Mouse (Mus musculus): ENCODE measurements around the gene Creg1.
A peak's percentile ranks its signal among the peaks of the same experiment; 100 is the strongest.

Creg1 gene

DNA sequence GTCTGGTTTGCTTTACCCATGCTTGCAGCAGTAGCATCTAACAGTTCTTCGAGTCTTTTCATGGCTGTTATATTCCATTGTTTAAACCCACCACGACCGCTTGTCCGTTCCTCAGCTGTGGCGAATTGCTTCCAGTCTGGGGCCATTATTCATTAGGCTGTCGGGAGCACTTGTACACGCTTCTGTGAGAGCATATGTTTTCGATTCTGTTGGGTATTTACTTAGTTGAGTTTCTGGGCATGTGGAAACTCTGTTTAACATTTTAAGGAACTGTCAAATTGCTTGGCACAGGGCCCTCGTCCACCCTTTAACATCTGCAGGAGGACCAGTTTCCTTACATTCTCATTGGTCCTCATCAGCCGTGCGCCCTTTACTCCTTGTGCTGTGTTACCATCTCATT is 22.8 kb downstream of the Creg1 start:
- DNase-seq (ENCODE audit: low read depth, low spot score) = peak; percentile 71

DNA sequence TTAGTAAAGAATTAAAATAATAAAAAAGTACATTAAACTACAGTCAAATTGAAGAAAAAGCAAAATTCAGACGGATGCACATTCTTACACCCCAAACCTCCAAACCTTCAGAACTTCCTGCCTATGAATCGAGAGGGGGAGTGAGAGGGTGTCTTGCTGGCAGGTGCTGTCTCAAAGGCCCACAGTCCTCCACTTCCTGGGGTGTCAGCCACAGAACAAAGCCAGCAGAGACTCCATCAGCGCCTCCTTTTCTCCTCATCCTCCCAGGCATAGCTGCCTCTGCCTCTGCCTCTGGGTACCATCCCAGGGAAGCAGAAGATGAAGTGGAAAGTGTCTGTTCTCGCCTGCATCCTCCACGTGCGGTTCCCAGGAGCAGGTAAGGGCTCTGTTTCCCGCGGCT is 25.0 kb downstream of the Creg1 start, which contains the start of gene Cd247:
Gene Cd247 (plus strand): TSS at position 171 of the 400 bp plus-strand sequence.
- DNase-seq (ENCODE audit: low read depth, low spot score) = no peak

DNA sequence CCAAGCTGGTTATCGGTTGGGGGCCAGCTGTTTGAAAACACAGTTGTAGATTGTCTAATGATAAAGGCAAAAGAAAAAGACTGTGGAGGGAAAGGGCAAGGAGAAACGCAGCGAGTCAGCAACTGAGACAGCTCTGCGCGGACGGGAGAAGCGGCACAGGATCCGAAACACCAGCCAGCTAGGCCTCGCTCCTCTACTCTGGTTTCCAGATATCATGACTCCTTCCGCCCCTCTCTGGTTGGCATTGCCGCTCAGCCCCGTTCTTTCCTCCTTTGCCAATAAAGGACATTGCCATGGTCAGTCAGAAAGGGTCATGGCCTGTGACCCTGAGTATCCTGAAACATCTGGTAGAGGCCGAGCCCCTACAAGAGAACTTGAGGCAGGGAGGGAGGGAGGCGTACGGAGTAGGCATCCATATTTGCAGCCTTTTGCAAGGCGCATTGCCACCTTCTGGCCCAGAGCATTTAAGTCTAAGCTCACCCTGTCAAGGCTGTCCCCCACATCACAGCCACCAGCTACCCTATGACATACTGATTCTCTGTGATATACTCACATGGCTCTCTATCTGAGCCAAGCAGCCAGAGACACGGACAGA is 25.6 kb downstream of the Creg1 start:
- no peak for DNase-seq (ENCODE audit: low read depth, low spot score)

DNA sequence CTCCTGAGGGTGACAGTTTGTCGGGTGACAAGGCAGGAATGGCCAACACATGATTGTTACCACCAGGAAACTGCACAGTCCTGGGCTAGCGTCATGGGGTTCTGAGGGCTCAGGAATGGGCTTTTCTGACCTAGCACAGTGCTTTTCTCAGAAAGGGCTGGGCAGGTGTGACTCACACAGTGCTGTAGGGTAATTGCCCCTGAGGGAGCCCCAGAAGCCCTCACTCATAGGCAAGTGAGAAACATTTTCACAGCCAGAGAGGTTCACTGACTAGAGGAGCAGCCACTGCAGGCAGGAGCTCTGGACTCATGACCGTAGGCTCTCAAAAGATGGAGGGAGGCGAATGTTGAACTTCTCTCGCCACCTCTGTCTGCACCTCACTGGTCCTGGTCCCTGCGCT is 26.4 kb downstream of the Creg1 start:
- no peak for DNase-seq (ENCODE audit: low read depth, low spot score)

DNA sequence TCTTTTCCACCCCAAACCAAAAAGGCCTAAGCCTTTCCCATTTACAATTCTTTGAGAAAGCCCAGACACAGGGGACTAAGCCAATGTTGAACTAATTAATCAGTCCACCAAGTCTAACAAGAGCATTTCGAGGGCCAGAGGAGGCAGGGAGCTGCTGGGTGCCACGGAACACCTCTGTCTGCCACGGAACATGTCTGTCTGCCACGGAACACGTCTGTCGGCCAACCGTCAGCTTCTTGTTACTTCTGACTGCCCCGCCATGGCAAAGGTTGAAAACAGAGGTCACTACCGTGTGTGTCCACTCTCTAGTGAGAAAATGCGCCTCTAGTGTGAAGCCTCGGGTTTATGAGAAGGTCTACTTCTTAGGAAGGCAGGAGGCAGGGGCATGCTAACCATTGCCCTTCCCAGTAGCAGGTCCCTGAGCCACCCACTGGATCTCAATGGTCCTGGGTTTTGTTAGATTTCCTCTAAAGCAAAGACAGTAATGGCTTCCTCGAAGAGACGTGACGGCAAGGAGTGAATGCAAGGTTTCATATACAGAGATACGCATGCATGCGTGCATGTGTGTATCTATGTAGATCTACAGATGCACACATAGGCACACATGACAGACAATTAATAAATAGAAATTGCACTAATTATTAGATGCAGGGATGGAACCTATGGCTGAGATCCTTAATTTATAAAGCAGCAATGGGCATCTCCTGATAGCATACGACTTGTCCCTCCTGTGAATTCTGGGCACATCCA is 27.1 kb downstream of the Creg1 start:
- no peak for DNase-seq (ENCODE audit: low read depth, low spot score)

DNA sequence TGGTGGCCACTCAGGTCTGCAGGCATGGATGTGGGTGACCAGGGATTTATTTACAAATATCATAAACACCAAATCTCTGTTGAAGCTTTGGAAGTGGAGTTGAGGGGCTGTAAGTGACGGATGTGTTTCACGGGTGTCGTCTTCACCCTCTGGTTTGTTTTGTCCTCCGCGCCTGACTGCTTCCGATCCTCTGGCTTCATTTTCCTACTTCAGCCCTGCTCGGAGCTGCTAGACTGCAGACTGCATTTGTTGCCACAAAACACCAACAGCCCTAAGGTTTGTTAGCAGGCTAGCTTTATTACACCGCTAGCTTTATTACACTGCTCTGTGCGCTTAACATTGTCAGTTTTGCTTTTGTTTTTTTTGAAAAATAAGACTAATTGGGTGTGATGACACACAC is 27.9 kb downstream of the Creg1 start:
- DNase-seq (ENCODE audit: low read depth, low spot score) = no peak

DNA sequence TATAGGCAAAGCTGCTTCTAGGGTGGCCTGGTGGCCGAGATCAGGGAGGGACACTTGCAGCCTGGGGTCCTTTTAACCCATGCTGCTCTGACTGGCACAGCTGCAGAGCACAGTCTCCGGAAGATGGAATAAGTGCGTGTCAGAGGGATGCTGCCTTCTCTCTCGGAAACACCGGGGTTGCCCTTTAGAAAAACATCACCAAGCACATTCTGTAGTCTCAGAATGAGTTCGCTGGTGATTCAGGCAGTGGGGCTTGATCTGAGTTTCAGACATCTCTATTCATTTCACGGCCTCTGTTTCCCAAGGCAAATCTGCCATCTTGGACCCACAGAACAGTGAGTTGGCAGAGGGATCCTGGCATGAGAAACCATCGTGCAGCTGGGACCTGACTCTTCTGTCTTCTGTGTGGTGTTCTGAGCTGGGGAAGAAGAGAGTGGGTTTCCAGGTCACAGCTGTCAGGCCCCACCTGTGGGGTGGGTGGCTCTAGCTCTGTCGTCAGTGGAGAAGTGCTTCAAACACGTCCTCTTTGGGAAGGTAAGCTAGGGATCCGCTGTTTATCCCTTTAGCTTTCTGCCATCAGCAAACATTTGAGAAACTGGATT is 38.3 kb downstream of the Creg1 start:
- no peak for DNase-seq (ENCODE audit: low read depth, low spot score)

DNA sequence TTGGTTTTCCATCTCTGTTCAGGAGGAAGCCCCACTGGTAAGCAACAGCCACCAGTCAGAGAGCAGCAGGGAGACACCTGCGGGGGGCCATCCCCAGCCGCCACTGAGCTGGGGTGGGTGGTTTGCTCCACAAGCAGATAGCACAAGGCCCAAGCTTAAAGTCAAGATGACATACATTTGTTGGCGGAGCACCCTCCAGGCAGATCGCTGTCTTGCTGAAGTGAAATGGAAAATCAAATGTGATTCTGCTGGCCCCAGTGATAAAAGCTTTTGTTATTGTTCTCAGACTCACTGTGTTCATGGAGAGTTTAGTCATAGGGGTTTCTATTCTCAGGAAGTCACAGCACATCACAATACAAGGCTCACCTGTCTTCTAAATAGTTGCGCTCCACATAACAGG is 39.6 kb downstream of the Creg1 start:
- DNase-seq (ENCODE audit: low read depth, low spot score) = no peak

DNA sequence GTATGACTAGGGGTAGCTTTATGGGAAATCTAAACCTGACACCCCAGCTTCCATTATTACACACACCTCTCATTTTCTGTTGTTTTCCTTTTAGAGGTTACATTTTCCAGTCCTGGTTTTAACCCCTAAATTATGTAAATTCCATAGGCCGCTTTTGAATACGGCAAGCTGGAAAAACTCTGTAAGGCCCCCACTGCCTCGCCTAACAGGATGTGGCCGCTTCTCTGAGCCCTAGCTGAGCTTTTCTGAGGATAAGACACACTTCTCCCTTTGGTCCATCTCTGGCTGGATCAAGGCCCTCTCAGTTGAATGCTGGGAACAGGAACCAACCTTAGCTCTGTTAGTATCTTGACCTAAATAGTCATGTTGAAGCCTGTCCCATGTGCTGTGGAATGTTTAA is 40.6 kb downstream of the Creg1 start:
- no peak for DNase-seq (ENCODE audit: low read depth, low spot score)

DNA sequence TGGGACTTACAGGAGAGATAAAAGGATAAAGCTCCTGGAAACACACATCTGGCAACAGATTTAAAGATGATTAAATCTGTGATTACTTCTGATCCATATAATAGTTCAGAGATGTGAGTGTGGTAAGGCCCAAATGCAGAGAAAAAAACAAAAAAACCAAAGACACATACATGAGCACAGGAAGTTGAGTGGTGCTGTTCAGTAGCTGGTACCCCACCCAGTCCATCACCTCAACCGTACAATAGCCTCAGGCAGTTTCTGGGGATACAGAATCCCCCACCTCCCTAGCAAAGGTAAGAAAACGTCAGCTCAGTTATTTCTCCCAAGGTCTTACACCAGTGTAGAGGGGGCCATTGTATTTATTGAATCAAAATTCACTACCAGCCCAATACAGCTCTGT is 47.1 kb downstream of the Creg1 start:
- DNase-seq (ENCODE audit: low read depth, low spot score) = no peak

DNA sequence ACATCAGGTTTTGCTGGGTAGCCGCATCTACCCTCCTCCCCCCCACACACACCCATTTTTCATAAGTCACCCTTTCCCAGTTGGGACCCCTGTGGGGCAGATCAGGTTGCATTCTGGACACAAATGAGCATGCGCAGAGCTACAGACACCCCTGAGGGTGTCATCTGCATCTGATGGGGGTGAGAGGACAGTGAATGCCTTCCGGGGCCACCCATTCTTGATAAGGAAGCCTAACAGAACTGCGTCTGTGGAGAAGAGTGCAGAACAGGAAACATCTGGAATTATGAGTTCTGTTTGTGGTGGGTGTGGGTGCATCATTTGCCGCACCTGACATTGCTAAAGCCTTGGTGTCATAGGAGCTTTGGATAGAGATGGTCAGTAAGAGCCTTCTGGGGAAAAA is 47.6 kb downstream of the Creg1 start:
- DNase-seq (ENCODE audit: low read depth, low spot score) = no peak

DNA sequence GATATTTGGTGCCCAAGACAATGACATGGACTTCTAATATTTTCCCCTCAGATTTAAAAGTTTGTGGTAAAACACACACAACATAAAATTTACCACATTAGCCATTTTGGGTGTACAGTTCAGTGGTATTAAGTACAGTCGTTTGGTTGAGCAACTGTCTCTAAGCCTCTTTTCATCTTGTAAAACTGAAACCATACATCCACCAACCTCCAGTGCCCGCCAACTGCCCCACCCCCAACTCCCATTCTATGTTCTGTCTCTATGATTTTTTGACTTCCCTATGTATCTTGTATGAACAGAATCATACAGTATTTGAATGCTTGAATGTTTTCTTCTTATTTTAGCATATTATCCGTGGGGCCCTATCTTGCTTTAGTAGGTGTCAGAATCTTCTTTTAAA is 49.2 kb downstream of the Creg1 start:
- DNase-seq (ENCODE audit: low read depth, low spot score) = no peak

DNA sequence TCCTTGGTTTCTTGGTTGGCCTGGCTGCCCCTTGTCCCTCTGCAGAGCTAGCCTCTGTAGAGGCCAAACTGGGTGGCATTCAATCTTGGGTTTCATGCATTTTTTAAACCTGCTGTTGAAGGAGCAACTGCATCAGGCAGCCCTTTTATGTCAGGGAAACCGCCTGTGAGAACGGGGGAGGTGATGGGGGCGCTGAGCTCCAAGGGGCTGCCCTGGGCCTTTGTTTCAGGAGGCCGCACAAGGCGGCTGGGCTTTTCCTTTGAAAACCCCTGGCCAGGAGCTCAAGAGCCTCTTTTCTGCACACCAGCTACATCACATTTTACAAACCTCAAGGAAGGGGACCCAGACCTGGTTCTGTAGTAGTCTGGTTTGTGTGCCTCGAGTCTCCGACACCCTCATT is 50.6 kb downstream of the Creg1 start:
- DNase-seq (ENCODE audit: low read depth, low spot score) = peak; percentile 57

DNA sequence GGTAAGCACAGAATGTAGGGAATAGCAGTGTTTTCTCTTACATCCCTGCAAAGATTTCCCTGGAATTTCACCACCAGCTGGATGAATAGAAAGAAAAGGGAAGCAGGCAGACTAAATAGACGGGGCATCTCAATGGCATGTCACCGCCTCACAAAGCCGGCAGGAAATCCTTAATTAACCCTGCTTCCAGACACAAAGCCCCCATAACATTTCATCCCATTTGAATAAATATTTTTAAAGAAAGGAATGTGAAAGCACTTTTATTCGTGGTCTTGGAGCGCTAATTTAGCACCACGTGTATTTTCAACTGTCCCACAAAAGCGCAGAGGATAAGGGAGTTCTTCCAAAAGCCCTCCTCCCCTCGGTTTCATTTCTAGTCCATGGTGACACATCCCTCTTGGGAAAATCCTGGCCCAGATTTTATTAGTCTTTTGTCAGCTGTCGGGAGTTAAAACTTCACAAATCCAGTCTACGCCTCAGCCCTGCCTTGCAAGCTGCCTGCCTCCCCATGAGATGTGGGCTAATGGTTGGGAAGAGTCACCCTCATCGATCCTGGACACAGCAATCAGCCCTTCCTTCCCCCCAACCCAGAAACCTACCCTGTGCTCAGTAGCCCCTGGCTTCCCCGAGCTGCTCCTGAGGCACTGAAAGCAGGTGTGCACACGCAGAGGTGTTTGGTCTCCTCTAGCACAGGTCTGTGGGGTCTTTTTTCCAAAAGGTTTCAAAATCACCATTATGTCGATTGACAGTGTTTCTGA is 51.2 kb downstream of the Creg1 start:
- DNase-seq (ENCODE audit: low read depth, low spot score) = peak; percentile 61

DNA sequence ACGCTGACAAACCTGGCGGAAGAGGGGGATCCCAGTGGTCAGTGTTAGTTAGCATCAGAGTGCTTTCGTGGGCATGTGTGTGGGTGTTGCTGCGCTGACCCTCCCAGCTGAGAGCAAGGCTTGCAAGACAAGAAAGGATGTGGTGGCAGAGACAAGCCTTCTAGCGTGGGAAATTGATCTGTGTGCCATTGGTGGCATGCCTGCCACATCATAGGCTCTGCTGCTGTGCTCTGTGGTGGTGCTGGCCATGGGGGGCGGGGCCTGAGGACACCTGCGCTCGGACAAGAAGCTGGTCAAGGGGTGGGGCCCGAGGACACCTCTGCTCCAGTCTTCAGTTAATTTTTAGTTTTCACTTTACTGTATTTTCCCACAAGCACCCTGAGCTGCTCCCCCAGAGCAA is 52.8 kb downstream of the Creg1 start:
- no peak for DNase-seq (ENCODE audit: low read depth, low spot score)

DNA sequence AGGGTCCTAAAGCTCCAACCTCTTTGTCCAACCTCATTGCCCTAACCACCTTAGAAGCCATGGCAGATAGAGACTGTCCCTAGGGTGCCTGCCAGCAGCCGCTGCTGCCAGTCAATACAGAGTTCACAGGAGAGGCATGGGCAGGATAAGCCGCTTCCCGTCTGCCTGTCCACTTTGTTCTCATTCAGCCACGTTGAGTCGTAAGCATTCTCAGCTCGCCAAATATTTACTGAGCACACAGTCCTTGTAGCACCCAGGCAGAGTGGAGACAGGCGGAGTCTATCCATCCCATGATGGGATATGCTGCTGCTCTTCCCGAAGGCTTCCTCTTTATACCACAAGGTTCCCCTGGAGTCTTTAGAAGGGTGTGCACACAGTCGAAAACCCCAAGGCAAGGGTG is 53.7 kb downstream of the Creg1 start:
- no peak for DNase-seq (ENCODE audit: low read depth, low spot score)

DNA sequence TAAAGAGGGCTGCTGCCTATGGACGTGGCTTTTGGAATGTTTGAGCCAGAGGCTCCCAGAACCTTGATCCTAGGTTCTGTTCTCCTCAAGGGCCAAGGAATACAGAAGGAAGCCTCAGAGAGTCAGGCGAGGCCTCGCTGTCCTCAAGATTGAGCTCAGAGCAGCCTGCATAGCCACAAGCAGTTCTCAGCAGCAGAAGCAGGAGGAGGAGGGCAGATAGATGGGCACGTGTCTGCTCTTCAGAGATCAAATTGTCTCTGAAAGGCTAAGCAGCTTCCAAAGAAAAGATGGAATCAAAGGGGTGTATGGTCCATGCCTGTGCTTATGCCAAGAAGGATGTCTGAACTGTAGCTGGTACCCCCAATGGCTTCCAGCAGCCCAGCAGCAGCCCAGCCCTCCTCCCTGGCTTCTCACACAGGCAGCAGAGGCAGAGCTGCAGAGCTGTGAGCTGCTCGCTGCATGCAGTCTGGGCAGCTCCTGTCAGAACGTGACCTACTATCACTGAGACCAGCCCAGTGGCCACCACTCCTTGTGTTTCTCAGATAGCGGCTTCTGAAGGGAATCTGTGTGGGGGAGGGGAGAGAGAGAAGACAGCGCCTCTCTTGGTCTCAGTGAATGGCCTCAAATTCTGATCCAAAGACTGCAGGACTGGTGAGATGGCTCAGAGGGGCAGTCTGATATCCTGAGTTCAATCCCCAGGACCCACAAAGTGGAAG is 54.8 kb downstream of the Creg1 start:
- DNase-seq (ENCODE audit: low read depth, low spot score) = no peak

DNA sequence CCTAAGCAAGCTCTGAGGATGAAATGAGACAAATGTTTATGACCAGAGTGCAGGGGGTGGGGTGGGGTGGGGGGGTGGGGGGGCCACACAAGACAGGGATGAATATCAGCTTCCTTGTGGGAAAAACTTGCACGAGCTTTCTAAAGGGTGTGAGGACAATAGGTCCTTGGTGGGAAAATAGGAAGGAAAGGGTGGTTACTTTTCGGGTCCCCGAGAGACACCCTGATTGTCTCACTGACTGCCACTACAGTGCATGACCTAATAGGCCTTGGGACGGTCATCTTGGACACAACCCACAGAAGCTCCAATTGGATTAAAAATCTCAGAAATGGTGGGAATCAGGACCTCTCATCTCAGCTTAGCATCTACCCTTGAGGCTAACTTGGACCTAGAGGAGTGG is 55.6 kb downstream of the Creg1 start:
- DNase-seq (ENCODE audit: low read depth, low spot score) = no peak

DNA sequence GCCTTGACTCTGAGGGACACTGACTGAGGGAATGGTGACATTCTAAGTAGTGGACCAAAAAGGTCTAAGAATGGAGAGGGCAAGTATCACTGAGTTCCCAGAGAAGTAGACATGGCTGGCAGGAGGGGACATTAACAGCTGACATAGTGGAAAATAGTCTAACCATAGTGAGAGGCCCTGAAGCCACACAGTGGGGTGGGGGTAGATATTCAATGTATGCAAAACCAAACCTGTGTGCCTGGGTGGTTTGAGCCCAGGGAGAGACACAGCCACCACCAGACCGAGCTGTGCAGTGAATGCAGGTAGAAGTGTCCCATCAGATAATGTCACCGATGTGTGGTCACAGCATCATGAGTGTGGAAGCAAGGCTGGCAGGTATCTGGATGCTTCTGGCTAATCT is 58.5 kb downstream of the Creg1 start:
- no peak for DNase-seq (ENCODE audit: low read depth, low spot score)
